Mouse (Mus musculus) stomach, postnatal 0 days (tissue): ENCODE measurements around the gene Jmjd6. TPM values are rescaled to one million over a fixed set of nuclear protein-coding genes. Genes with fewer than 3 reads are reported as not detected.

Source experiments
- ATAC-seq: fragments of 200-750 bp; cut with Nextera tagmentation; 2 replicates; pipeline ENCODE4 v1.8.0; 2017; ENCODE audit not compliant: low FRiP score, low TSS enrichment
- DNase-seq: peaks from one replicate; pipeline ENCODE4 v3.0.0-alpha.2; 2016; ENCODE audit warnings: low spot score
- H3K27ac ChIP-seq: fragments of 300-500 bp; sonication (generic); replicated peaks from 2 replicates; pipeline ENCODE4 v1.5.1; 2014; ENCODE audit warnings: mild to moderate bottlenecking, control low read depth
- H3K27me3 ChIP-seq: fragments of 300-500 bp; sonication (generic); 2 replicates; pipeline ENCODE4 v1.6.1; 2014; ENCODE audit warnings: low read length; ENCODE audit not compliant: control insufficient read depth, insufficient read depth
- H3K36me3 ChIP-seq: fragments of 300-500 bp; sonication (generic); 2 replicates; pipeline ENCODE4 v1.6.1; 2014; ENCODE audit warnings: low read length, mixed read lengths; ENCODE audit not compliant: control insufficient read depth, insufficient read depth
- H3K4me1 ChIP-seq: fragments of 300-500 bp; sonication (generic); replicated peaks from 2 replicates; pipeline ENCODE4 v1.6.1; 2014; ENCODE audit warnings: antibody characterized with exemption; ENCODE audit not compliant: control insufficient read depth, insufficient read depth
- H3K4me2 ChIP-seq: fragments of 300-500 bp; sonication (generic); replicated peaks from 2 replicates; pipeline ENCODE4 v1.6.1; 2014; ENCODE audit warnings: low read depth, mild to moderate bottlenecking, control low read depth, moderate library complexity
- H3K4me3 ChIP-seq: fragments of 300-500 bp; sonication (generic); 2 replicates; pipeline ENCODE4 v1.5.1; 2014; ENCODE audit warnings: low read depth, low read length, control low read depth
- H3K9ac ChIP-seq: fragments of 300-500 bp; sonication (generic); 2 replicates; pipeline ENCODE4 v1.6.1; 2014; ENCODE audit warnings: mild to moderate bottlenecking, low read length, control low read depth, mixed read lengths
- H3K9me3 ChIP-seq: fragments of 300-500 bp; sonication (generic); 2 replicates; pipeline ENCODE4 v1.6.1; 2016; ENCODE audit warnings: low read length; ENCODE audit not compliant: control insufficient read depth
- CTCF ChIP-seq: IDR thresholded peaks from 2 replicates; pipeline ENCODE4 v1.5.1; 2016; ENCODE audit warnings: antibody characterized with exemption, low read depth, mild to moderate bottlenecking, moderate library complexity
- EP300 ChIP-seq: optimal IDR thresholded peaks from 2 replicates; pipeline ENCODE3; 2016; ENCODE audit warnings: antibody characterized with exemption
- WGBS: fragments of 180-500 bp; shearing (Covaris S2); extraction: QIAGEN DNeasy Blood & Tissue Kit; methylation state at CpG from one replicate; pipeline ENCODE4 v1.1.7; 2014; 5-methylcytosine and 5-hydroxymethylcytosine counted together
- polyA plus RNA-seq: library from polyadenylated mRNA; unstranded; fragments of >200 nt; fragmentation: Nextera tagmentation; extraction: Ambion mirVana; gene quantifications from 2 replicates; pipeline ENCODE4 v1.2.1, GENCODE M21; 2015

Gene Jmjd6
- polyA plus RNA-seq, 1 experiment from 2014 or later: 31.8 TPM

DNA sequence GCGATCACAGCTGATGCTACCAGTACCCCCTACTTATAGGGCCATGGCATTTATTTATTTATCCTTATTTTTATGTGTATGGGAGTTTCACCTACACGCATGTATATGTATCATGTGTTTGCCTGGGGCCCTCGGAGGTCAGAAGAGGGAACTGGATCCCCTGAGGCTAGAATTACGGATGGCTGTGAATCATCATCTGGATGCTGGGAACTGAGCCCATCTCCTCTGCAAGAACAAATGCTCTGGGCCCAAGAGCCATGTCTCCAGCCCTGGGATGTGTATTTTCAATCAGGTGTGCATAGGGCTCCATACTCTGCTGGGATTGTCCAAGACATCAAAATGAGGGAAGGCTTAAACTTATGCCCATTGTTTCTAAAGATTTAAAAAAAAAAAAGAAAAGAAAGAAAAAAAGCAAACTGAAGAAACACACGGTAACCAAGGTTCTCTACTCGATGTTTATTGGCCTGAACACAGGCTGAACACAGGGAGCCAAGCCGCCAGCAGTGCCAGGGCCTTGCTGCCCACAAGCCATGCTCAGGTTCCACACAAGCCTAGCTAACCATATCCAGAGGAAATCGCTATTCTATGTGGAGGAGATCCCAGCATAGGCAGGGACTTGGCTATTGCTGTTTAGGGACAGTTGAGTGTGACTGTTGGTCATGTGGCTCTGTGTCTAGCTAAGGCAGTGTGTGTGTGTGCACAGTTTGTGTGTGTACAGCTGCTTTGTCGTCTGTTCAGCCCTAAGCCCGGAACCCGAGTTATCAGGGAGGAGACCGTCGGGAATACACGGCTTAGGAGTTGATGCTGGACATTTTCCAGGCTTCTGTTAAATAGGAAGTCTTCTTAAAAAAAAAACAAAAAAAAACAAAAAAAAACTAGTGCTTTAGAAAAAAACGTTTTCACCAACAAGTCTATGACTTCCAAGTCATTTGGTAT is 36.8 kb downstream of the Jmjd6 start:
- no peaks in the 10 kb centered on the region for H3K4me1 ChIP-seq
- no peaks in the 10 kb centered on the region for H3K9me3 ChIP-seq
- 0 out of 2 replicates have a peak overlapping the region, but pooled peaks have one; percentile 35 for H3K27ac ChIP-seq
- no peak for TF ChIP-seq EP300
- no peak for TF ChIP-seq CTCF
- ATAC-seq: no peak
- no peaks in the 10 kb centered on the region for H3K36me3 ChIP-seq
- H3K4me2 ChIP-seq: no peak overlapping the region
- no peak overlapping the region for H3K4me3 ChIP-seq
- DNase-seq: no peak
- 56% methylated on average over 15 of the region's 15 CpGs for WGBS
- no peaks in the 10 kb centered on the region for H3K27me3 ChIP-seq
- H3K9ac ChIP-seq: no peak overlapping the region

DNA sequence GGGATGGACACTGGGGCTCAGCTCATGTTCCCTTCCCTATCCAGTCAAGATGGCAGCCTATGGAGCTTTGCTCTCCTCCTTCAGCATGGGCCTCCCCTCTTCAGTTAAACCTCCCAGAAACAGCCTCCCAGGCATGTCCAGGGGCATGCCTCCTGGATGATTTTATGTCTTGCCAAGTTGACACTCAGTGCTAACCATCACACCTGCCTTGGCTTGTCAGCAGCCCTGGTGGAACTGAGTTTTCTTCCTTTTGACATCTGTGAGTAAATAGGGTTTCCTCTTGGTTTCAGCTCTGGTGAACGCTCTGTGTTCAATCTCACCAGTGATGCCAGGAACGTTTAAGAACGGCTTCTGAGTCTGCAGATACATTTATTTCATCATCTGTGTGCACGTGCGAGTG is 40.5 kb downstream of the Jmjd6 start:
- H3K27me3 ChIP-seq: no peaks in the 10 kb centered on the region
- 62% methylated on average over 5 of the region's 5 CpGs for WGBS
- DNase-seq (no peak), ATAC-seq (no peak)
- no peak overlapping the region for H3K27ac ChIP-seq
- no peak overlapping the region for H3K4me3 ChIP-seq
- H3K4me1 ChIP-seq: no peaks in the 10 kb centered on the region
- no peak for TF ChIP-seq CTCF
- TF ChIP-seq EP300: no peak
- H3K9me3 ChIP-seq: no peaks in the 10 kb centered on the region
- H3K4me2 ChIP-seq: no peak overlapping the region
- no peaks in the 10 kb centered on the region for H3K36me3 ChIP-seq
- H3K9ac ChIP-seq: no peak overlapping the region

DNA sequence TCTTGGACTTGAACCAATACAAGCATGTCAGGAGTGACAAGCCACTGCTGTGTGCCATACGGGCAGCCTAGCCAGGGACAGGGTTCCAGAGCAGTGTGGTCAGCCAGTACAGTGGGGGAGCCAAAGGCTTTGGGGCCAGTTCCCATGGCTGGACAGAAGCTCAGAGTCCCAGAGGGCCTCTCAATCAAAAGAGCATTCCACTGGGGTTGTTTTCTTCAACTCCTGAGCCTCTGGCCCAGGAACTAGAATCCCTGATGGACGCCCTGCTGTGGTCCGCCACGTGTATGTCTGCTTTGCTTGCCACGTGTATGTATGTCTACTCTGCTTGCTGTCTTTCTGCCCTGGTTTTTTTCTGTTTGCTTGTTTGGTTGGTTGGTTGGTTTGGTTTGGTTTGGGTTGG is 42.1 kb downstream of the Jmjd6 start:
- TF ChIP-seq CTCF (no peak), EP300 (no peak)
- 49% methylated on average over 5 of the region's 5 CpGs for WGBS
- H3K9me3 ChIP-seq: no peaks in the 10 kb centered on the region

DNA sequence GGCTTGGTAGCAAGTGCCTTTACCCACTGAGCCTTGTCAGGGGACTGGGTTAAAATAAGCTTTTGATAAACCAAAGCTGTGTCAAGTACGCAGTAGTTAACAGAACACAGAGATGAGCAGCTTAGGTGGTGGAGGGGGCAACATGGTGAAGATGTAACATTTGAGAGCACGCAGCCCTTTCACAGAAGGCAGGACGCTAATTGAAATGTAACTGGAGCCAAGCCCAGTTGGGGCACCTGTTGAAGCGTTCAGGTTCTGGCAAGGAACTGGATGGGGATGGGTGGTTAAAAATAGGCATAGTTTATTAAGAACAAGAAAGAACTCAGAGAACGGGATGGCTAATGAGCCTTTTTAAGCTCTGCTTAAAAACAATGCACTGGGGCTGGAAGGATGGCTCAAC is 43.9 kb downstream of the Jmjd6 start:
- H3K27ac ChIP-seq: no peak overlapping the region
- 68% methylated on average over 5 of the region's 5 CpGs for WGBS

More for the DNA sequence above, 42.1 kb downstream of the Jmjd6 start:
- H3K36me3 ChIP-seq: no peaks in the 10 kb centered on the region
- no peak for ATAC-seq
- no peak overlapping the region for H3K27ac ChIP-seq
- no peak overlapping the region for H3K9ac ChIP-seq
- no peak overlapping the region for H3K4me3 ChIP-seq
- H3K4me1 ChIP-seq: no peaks in the 10 kb centered on the region
- DNase-seq: no peak
- no peak overlapping the region for H3K4me2 ChIP-seq
- H3K27me3 ChIP-seq: no peaks in the 10 kb centered on the region

More for the DNA sequence above, 43.9 kb downstream of the Jmjd6 start:
- Histone ChIP-seq H3K9me3 (no peaks in the 10 kb centered on the region), H3K4me2 (no peak overlapping the region), H3K4me1 (no peaks in the 10 kb centered on the region), H3K4me3 (no peak overlapping the region), H3K9ac (no peak overlapping the region), H3K36me3 (no peaks in the 10 kb centered on the region), H3K27me3 (no peaks in the 10 kb centered on the region)
- DNase-seq (no peak), ATAC-seq (no peak)
- TF ChIP-seq EP300 (no peak), CTCF (no peak)

Other genes with a start within 250 kb of the Jmjd6 start
- 5.7 and 6.1 TPM in 2 replicates for gene Rhbdf2, start 216.4 kb downstream of the Jmjd6 start, polyA plus RNA-seq
- gene Prcd, start 189.9 kb downstream of the Jmjd6 start, polyA plus RNA-seq: 2.6 and 2.7 TPM in 2 replicates
- gene Cygb, start 189.1 kb downstream of the Jmjd6 start, polyA plus RNA-seq: 22.1 and 22.2 TPM in 2 replicates
- gene St6galnac1, start 67.9 kb downstream of the Jmjd6 start, polyA plus RNA-seq: not detected in 2 replicates
- 15.9 and 18.4 TPM in 2 replicates for gene Mxra7, start 15.4 kb downstream of the Jmjd6 start, polyA plus RNA-seq
- gene Mettl23, start 171 bp downstream of the Jmjd6 start, polyA plus RNA-seq: 40.6 and 44.5 TPM in 2 replicates
- gene Mfsd11, start 9.0 kb upstream of the Jmjd6 start, polyA plus RNA-seq: 31.5 and 34.6 TPM in 2 replicates
- gene Srsf2, start 9.6 kb upstream of the Jmjd6 start, polyA plus RNA-seq: 403 and 419 TPM in 2 replicates
- 0.30 and 0.57 TPM in 2 replicates for gene Mgat5b, start 75.4 kb upstream of the Jmjd6 start, polyA plus RNA-seq